Mouse (Mus musculus) layer of hippocampus, postnatal 36 days (tissue): ENCODE data around the gene Cacna2d1. TPM values are rescaled to one million over a fixed set of nuclear protein-coding genes. Genes with fewer than 3 reads are reported as not detected.

Experiments used
- DNase-seq, 2 experiments: peaks; one replicate each; pipeline ENCODE4 v3.0.0; 2022
- total RNA-seq, 2 experiments: library from RNA; stranded (reverse); gene quantifications; 2 replicates each; pipeline ENCODE4 v1.2.3; 2021

Gene Cacna2d1
- 100 to 1,000 TPM; 156 to 158 TPM for total RNA-seq

DNA sequence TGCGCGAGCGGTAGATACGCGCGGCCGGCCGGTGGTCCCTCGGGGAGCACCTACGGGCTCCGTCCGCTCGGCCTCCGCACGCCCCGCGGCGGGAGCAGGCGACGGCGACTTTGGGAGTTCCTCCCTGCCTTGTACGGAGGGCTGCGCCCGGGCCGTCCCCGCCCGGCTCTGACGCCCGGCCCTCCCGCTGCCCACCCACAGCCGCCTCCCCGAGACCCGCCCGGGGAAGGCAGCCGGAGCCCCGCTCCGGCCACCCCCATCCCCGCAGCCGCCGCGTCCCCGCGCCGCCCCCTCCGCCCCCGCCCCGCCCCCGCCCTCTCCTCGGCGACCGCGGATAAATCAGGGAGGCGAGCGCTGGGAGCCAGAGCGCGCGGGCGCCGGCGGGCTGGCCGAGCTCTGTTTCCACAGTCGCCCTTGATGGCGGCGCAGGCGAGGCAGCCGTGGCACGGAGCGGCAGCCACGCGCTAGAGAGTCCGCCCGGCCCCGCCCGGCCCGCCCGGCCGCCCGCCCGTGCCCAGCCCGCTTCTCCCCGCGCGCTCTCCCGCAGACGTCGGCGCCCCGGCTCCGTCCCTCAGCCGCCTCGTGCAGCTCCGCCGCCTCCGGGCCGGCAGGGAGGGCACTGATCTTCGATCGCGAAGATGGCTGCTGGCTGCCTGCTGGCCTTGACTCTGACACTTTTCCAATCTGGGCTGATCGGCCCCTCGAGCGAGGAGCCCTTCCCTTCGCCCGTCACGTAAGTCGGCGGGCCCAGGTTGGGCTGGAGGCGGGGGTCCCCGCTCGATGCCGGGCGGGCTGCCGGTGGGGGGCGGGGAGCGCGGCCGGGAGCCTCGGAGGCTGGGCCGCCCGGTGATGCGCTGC is at the start of gene Cacna2d1:
Gene Cacna2d1 (plus strand): TSS at position 316 of the 858 bp plus-strand sequence.
- DNase-seq, result peak; percentile 50 to 57

DNA sequence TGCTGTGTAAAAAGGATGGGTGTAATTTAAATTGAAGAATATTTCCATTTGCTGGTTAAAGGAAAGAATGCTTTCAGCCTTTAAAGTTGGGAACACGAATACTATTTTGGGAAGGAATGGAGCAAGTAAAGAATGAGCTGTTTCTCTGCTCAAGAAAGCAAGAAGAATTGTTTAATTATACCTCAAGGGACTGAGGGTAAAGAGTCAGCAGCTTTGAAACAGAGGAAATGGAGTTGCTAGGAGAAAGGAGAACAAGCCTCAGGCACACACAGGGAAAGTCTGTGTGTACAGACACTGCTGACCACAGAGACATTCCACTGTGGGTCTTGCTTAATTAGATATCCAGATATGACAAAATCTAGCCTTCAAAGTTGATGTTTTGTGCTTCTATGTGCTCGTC is 39.4 kb upstream of the Cacna2d1 start:
- no peak for DNase-seq

DNA sequence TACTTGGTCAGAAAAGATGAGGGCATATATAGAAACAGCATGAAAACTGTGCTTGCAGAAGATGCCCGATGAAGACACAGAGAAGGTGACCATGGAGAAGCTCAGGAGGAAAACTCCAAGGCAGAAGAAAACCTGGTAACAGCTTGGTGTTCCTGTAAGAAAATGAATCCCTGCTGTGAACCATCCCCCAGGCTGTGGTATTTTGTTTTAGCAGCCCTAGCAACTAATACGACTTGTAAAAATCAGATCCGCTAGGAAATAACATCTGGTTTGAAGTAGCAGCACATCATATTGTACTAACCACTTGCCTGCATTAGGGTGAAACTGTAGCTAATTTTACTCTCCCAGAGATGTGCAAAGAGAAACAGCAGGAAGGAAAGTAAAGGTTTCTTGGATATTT is 37.8 kb upstream of the Cacna2d1 start:
- DNase-seq, result no peak

DNA sequence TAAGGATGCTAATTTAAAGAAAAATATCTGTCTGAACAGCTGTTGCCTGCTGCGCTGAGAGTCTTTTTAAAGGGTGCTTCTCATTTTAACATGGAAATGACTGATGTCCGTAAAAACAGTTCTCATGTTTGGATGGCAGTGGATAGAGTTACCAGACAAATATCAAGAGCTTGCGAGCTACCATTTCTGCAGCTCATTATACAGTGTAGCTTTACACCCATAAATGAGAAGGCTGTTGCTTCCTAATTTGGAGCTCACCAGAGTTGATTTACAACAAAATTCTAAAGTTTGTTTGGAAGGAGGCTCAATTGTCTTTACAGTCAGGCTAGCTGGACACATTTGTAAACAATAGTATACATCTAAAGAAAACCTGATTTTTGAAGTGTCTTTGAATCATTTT is 28.0 kb upstream of the Cacna2d1 start:
- no peak for DNase-seq

DNA sequence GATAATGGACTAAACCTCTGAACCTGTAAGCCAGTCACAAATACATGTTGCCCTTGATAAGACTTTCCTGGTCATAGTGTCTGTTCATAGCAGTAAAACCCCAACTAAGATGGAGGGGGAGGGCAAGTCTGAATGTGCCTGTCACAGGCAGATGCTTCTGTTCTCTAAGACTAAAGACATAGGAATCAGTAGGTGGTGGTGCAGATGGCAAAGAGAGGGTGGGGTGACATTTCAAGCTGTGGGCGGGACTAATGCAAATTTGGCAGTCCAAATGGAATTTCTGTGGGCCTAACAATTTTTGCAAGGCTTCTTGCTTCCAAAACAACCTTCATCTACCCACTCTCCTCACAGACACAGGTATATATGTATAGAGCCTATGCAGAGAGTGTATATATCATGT is 19.6 kb upstream of the Cacna2d1 start:
- DNase-seq, result peak; percentile 60 to 70

DNA sequence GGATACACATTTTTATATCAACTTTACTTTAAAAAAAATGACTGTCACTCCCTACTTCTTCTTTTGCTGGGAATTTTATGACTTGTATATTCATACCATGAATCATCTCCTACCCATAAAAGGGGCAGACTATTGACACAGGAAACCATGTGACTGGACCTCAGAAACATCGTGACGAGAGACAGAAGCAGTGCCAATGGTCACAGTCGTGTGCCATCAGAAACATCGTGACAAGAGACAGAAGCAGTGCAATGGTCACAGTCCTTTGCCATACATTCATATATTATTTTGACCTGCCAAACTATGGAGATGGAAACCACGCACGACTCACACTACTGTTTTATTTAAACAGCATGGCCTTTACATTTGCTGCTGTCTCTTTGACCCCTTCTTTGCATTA is 6.0 kb upstream of the Cacna2d1 start:
- DNase-seq, result no peak

DNA sequence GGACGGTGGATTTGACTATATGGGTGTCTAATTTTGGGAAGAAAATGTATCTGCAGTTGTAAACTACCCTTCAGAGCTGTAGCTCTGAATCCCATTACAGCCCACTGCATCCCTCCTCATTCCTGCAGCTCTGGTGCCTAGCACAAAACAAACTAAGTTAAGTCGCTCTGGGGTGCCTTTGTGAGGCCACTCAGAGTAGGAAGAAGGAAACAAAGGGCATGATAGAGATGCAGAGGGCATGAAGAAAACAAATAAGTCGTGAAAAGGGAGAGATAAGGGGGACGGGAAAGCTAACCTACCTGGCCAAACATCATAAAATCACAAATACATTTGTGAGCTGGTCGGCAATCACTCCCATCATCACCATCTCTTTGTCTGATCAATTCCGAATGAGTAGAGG is 1.5 kb upstream of the Cacna2d1 start:
- DNase-seq, result no peak

DNA sequence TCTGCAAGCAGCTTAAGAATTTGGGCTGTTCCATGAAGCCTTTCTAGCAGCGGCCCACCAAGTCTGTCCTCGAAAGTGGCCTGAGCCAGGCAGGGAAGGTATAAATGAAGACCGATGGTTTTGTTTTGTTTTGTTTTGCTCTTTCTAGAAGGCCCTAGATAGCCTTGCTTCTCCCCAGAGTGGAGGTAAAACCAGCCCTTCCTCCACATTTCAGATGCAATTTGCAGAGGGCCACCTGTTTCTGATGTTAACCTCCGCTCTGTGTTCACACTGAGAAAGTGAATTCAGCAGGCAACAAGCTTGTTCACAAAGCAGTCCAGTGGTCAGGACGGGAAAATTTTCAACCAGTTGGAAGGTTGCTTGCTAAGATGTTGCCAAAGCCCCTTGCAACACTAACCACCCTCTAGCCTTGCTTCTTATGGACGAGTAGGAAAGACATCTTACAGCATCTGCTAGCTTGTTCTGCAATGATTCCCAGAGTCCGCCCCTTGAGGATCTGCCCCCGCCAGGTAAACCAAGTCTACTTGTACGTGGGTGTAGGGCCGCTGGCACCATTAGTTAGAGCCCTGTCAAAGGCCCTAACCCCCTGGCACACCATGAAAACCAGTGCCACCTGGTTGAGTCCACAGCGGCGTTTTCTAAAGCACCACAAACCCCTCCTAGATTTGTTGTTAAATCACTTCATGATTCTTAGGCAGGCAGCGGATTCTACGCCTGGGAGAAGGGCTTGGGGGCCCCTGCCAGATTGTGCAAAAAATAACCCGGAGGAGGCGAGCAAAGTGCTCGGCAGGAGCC is 713 bp upstream of the Cacna2d1 start:
- DNase-seq, result peak in 1 of 2 experiments; percentile 67

DNA sequence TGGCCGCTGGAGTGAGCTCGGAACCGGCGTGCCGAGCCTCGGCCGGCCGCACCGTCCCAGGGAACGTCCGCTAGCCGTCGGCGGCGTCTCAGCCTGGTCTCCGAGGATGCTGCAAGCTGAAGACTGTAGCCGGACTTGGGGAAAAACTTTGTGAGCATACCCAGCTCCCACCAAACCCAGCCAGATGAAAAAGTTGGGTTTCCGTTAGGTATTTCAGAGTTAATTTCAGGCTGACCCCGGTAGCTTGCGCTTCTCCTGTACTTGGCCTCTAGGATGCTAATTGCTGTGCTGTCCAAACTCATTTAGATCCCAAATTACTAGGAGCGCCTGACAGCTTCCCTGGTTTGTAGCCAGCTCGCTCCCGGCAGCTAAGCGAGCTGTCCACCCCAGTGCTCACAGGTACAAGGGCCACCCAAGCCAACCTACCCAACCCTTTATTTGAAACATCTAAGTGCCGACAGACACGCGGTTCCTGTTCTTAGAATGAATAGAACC is 790 bp downstream of the Cacna2d1 start:
- DNase-seq, result peak; percentile 20 to 51

DNA sequence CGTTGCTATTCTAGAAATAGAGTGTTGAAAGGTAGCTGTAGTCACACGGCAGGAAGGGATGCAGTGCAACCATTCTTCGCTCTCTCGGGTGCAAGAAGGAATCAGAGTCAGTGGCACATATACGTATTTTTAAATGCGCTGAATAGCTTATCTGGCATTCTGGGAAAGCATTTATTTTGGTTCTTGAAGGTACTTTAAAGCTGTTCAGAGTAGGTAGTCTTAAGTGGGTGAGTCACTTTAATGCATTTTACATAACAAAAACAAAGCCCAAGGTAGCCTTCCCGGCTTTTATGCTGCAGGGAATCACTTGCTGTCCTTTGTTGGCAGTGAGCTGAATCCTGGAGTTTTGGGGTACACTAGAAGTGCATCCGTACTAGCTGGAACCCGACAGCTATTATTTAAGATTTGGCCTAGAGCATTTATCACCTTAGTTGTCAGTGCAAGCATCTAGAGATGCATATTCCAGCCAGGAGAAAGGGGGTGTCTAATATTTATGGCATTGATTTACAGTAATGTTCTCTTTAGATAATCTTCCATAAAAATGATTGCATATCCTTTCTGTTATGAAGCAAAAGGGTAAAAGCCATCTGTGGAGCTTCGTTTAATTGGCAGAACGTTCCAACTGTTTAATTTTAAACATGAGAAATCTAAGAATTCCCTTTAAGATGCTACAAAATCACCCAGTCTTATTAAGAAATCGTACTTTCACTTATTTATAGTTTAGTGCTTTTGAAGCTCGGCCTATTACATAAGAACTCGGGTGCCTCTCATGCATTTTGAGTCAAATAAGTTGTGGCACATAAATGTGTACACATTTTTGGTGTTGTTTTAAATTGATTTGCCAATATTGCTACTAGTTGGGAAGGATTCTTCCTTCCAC is 1.6 kb downstream of the Cacna2d1 start:
- peak in 1 of 2 experiments; percentile 10 for DNase-seq

DNA sequence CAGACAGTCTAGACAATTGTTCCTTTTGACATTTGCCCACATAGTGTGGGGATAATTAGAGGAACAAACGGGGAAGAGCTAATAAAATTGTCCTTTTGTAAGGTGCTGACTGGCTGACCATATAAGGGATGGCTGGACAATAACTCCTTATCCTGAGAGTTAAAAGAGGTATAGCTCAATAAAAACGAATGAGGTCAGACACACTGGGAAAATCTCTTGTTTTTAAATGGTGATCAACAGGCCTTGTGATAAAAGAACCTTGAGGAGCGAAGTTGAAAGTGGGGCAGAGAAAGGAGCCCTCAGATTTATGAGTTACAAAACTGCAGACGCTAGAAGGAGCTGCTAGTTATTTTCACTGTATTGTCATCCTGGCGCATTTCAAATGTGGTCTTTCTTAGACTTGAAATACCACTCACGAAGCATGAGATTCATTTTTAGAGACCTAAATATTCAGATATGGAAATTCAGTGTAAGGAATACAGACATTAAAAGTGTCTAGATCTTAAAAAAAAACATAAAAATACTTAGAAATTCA is 6.8 kb downstream of the Cacna2d1 start:
- DNase-seq, result no peak

DNA sequence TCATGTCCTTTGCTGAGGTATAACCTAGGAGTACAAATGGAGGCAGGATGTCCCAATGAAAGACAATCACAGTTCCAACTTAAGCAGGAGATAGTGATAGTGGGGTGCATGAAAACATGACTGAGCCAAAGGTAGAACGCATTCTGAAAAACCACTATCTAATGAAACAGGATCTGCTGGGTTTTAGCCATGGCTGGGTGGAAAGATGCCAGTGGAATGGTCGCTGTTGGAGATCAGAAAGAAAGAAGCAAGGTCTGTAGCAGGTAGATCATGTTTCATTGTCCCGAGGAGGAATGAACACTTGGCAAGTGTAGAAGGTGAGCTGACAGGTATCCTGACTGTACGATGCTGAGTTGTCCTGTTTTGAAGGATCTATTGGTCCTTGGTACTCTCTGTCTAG is 7.6 kb downstream of the Cacna2d1 start:
- no peak for DNase-seq

DNA sequence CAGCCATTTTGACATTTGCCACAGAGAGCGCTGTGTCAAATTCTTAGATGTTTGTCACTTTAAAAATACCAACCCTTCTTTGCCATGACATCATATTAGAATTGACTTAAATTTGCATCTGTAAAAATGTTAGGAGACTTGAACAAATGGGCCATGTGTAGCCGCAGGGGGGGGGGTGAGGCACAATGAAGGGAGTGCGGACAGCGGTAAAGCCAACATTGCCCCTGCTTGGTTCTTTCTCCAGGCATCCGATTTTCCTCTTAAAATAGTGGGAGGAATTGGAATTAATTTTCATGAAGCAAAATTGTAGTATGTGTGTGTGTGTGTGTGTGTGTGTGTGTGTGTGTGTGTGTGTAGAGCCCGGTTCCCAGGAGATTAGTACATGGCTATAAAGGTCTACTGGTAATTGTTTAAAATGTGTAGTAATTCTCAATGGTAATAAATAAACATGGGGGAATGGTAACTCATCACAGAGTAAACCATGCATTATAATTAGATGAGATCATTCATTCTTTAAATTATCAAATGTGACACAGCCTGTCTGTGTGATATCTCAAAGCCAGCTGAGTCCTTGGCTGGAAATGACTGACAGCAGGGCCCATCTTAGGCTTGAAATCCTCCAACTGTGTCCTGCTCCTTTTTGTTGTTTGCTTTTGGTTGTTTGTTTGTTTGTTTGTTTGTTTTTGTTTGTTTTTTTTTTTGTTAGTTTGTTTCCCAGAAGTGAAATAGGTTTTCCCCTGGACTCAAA is 14.0 kb downstream of the Cacna2d1 start:
- no peak for DNase-seq

DNA sequence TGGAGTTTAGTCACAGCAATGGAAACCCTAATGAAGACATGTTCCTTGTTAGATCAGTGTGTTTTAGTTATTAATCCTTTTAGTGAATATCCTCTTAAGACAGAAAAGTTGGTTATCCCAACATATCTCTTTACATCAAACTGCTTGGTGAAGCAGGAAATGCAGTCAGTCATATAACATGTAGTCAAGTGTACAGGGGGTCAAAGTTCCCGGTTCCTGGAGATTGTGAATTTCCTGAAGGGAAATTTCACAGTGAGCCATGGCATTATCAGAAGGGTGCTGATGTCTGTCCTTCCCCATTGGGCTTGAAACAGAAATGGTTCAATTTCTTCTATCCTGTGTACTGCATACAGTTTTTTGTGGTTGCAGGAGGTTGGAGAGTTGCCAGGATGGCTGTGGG is 25.3 kb downstream of the Cacna2d1 start:
- no peak for DNase-seq

DNA sequence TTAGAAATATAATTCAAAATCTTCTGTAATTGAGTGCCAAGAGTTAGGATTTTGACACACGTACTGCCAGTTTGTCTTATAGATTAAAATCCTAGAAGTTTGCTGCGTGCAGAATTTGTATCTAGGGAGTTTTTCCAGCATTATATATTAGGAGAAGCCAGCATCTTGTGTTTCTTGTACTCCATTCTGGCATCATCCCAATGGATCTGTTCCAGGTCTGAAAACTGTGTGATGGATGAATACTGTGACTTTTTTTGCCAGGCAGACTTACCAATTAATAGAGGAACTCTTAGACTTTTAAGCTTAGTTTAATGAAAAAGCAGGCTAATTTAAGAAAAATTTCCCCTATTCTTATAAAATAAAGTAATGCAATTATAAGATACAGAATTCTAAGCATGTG is 27.4 kb downstream of the Cacna2d1 start:
- DNase-seq, result no peak

DNA sequence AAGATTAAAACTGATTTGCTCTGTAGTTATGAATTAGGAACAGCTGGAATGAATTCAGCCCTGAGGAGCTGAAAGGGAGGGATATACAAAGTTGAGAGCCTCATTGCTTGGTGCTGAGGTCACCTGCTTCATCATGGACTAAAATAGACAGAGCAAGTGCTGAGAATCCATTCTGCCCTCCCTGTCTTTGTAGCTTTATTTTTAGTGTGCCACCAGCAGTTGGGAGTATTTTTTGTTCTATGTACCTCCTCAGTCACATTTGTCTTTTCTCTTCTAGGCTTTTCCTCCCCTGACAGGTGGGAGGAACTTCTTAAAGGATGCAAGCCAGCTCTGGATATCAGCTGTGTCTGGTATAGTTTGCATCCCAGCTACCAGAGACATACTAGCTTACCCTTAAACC is 32.4 kb downstream of the Cacna2d1 start:
- no peak for DNase-seq

DNA sequence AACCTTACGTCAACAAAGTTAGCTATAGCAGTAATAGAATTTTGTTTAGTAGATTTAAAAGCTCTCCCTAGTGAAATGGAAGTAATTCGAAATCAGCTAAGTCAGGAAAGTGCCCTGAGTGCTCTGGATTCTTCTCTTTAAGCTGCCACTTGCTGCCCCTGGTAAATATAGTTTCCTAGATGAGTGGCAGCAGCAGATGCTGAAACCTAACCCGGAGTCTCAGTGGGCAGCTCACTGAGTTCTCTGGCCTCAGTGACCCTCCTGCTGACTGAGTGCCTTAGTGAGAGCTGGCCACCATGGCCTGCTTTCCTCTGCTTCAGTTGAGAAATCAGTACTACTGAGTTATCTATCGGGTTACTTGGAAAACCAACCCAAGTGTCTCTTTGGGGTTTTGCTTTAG is 37.3 kb downstream of the Cacna2d1 start:
- no peak for DNase-seq

DNA sequence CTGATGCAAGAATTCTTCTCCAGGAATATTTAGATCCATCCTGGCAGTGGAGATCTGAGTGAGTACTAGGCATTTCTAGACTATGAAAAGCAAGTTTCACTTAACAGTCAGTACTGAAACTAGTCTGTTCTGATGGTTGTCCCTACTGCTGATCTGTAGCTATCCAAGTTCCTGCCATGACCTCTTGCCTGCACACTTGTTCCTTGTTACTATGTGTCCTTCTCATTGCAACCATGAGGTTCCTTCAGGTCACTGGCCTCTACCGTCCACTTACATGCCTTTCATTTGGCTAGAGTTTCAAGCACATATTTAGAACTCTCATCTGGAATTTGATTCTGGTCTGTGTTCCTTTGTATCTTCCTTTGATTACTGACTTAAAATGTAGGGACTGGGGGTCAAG is 37.9 kb downstream of the Cacna2d1 start:
- no peak for DNase-seq

DNA sequence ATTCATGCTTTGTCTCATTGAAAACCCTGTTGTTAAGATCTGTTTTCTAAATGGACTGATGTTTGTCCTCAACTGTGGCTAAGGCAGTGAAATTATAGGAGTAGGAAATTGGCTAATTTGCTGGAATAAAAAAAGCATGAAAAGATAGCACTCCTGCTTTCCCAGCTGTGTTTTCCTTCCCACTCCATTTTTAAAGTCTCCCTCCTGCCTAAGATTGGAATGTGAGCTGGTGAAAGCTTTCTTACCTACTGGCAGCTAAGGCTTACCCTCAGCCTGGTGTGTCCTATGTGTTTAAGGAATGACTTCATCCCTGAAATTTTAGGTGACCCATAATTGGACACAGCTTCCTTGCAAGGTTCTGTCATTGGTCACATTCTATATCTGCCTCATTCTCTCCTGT is 40.2 kb downstream of the Cacna2d1 start:
- no peak for DNase-seq

DNA sequence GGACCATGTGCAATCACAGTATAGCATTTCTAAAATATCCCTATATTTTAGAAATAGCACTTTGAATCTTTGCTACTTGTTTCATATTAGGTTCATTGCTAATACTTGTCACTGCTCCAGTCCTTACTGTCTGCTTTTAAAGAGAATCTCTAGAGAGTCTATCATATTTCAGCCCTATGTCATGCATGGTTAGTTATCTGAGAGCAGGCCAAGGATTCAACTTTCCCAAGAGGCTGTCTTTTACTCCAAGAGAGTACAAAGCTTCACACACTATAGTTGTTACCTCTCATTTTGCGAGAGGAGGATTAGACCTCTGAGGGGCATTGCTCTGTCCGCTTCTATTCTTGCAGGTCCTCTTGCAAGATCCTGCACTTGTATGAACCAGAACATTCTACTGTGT is 44.7 kb downstream of the Cacna2d1 start:
- DNase-seq, result no peak

DNA sequence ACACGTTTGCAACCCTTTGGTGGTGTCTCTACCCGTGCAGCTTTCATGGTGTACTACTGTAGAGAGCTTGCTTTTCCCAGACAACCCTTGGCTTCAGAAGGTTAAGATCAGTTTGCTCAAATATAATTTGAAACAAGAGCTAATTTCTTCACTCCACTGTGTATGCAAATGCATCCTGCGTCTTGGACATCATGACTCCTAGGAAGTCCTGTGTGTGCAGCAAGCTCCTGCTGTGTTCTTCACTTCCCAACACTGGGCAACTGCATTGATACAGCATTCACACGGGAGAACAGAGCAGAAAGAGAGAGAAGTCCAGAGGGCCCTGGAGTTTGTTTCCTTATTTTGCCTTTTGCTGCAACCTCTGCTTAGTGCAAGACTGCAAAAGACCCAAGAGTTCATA is 48.1 kb downstream of the Cacna2d1 start:
- DNase-seq, result no peak

DNA sequence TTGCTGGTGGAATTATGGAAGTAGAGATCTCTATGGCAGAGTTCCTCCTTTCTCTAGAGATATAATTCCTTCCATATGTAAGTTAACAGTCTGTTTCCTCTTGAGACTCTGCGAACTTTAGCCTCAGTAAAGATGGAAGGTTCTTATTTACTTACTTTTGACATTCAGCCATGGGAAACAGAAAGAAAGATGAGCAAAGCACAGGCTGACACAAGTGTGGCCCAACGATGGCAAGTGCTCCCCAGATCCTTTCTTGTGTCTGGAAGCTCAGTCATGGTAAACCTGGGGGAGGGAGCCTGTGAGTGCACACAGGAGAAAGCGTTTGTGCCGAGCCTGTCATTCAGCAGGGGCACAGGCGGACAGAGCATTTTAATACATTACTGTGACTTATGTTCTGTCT is 48.9 kb downstream of the Cacna2d1 start:
- DNase-seq, result no peak
